Mouse (Mus musculus): ENCODE measurements at regions not wholly inside any gene's neighbourhood (a gene's known extent, or its start where the extent isn't known, plus 50 kb on each side); places are given as distances from the start of the nearest gene placed in this dataset.

DNA sequence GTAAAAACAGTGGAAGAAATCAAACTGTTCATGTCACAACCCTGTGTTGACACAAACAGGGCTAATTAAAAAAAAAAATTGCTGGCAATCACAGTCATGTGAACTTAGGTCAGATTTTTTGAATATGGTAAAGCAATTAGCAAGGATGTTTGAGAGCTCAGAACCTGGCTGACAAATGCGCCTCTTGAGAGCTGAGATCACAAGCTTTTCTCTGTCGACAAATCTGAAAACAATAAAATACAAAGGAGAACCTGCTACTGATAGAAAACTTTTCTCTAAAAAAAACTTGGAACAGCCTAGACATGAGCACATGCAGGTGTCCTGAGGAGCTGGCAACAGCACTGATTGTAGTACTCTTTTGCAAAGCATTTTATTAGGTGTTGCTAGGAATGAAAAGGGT, 583.6 kb downstream of the Ptprc start:
- H3K4me3 ChIP-seq (replicated peaks): no peak overlapping the region
- H3K9me3 ChIP-seq: no peaks in the 10 kb centered on the region
- TF ChIP-seq GATA1 (IDR thresholded peaks at IDR 0.05; ENCODE audit: borderline replicate concordance, low read length): no peak
- TF ChIP-seq FLI1 (IDR thresholded peaks at IDR 0.05; ENCODE audit: low read length): no peak
- H3K4me1 ChIP-seq: no peaks in the 10 kb centered on the region
- H3K27me3 ChIP-seq (replicated peaks): no peaks in the 10 kb centered on the region
- no peaks in the 10 kb centered on the region for H3K36me3 ChIP-seq (replicated peaks; ENCODE audit: low read length)

DNA sequence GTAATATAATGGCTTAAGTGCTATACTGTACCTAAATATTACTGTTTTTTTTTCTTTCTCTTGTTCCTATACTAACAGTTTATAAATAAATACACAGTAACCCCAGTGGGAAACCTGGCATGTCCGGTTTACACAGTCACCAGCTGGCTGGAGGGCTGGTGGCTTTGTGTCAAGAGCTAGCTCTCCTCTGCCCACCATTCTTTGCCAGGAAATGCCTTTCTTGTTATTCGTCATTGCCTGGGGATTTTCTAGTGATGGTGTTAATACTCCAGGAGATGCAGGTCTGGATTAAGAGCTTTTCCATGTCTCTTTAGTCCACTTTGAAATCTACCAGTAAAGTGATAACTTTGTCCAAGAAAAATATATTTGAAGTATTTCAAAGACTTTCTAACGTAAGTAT, 584.2 kb downstream of the Ptprc start:
- Histone ChIP-seq H3K4me1 (no peaks in the 10 kb centered on the region), H3K4me3 (replicated peaks) (no peak overlapping the region), H3K36me3 (replicated peaks; ENCODE audit: low read length) (no peaks in the 10 kb centered on the region), H3K27me3 (replicated peaks) (no peaks in the 10 kb centered on the region), H3K9me3 (no peaks in the 10 kb centered on the region)
- TF ChIP-seq FLI1 (IDR thresholded peaks at IDR 0.05; ENCODE audit: low read length) (no peak), GATA1 (IDR thresholded peaks at IDR 0.05; ENCODE audit: borderline replicate concordance, low read length) (no peak)

DNA sequence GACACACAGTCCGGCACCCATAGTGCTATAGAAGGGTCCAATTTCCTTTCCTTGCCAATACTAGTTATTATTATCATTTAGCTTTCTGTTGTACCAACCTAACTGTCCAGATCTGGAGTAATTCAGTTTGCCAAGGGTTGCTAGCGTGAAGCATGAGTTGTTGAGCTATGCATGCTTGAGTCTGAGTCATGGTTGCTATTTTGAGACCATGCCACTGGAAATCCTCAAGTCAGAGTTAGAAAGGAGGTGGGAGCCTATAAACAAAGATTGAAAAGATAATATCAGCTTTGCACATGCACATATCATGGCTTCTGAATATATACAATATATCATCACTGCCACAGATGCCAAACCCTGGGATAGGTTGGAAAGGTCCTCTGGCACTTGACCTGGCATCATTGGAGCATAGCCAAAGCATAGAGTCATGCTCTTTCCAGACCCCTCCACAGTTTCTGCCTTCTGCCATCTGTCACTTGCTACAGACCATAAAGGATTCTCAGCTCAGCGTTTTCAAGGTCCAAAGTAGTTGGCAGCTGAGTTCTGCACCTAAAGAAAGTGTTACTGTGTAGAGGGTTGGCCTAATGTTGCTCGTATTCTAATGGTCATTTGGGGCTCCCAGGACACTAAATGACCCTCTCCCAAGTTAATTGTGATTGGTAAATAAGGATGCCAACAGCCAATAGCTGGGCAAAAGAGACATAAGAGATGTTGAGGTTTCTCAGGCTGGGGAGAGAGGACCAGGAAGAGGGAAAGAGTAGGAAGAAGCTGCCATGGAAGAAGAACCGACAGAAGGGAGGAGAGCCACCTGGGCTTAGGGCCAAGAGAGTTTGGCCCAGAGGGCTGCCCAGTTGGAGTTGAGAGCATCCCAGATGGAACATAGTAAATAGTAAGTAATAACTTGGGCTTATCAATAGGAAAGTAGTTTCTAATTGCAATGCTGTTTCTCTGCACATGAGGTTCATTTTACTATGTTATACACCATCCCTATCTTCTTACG, 586.9 kb downstream of the Ptprc start:
- Histone ChIP-seq H3K4me1 (no peaks in the 10 kb centered on the region), H3K27me3 (replicated peaks) (no peaks in the 10 kb centered on the region)
- TF ChIP-seq FLI1 (IDR thresholded peaks at IDR 0.05; ENCODE audit: low read length) (no peak), GATA1 (IDR thresholded peaks at IDR 0.05; ENCODE audit: borderline replicate concordance, low read length) (no peak)

DNA sequence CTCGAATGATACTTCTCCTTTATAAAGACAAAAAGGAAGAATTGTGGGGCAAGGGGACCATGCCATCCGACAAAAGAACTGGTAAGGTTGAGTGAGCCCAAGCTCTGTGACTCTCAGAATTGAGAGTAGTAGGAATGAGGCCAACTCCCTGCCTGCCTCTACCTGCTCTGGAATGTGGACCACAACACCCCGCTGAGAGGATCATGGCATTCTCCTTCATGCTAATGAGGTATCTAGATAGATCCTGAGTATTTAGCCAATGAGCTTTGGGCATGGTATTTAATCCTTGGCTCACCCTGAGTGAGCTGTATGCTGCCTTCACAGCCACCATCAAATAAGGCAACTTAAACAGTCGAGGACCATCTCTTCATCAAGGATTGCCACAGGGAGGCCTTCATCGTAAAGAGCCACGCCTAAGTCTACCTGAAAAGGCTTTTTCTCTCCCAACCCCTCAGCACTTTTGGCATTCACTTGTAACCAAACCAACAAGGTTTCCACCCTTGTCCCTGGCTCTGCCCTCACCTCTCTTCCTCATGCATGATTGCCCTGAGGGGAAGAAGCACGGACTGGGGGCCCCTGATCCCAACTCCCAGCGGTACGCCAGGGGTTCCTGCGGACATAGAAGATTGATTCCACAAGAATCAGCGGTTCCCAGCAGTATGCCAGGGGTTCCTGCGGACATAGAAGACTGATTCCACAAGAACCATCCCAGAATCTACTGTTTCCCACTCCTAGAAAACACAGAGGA, 587.9 kb downstream of the Ptprc start:
- Histone ChIP-seq H3K36me3 (replicated peaks; ENCODE audit: low read length) (no peaks in the 10 kb centered on the region), H3K9me3 (no peaks in the 10 kb centered on the region), H3K4me1 (no peaks in the 10 kb centered on the region), H3K27me3 (replicated peaks) (no peaks in the 10 kb centered on the region), H3K4me3 (replicated peaks) (no peak overlapping the region)
- TF ChIP-seq FLI1 (IDR thresholded peaks at IDR 0.05; ENCODE audit: low read length) (no peak), GATA1 (IDR thresholded peaks at IDR 0.05; ENCODE audit: borderline replicate concordance, low read length) (no peak)

More for the DNA sequence above, 586.9 kb downstream of the Ptprc start:
- Histone ChIP-seq H3K9me3 (no peaks in the 10 kb centered on the region), H3K4me3 (replicated peaks) (no peak overlapping the region), H3K36me3 (replicated peaks; ENCODE audit: low read length) (no peaks in the 10 kb centered on the region)

DNA sequence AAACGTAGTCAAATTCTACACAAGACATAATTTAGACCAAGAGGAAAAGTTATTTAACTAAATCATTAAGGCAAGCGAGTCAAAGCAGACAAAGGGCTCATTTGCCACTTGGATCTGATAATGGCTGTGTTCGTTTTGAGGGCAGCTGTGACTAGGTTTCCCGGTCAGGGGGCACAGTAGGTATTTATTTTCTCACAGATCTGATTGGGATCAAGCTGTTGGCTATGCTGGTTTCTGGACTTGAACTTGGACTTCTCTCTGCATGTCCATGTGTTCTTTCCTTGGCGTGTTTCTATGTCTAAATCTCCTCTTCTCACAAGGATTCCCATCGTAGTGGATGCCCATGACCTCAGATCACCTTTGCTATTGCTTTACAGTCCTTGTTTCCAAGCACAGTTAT, 590.8 kb downstream of the Ptprc start:
- Histone ChIP-seq H3K36me3 (replicated peaks; ENCODE audit: low read length) (no peaks in the 10 kb centered on the region), H3K27me3 (replicated peaks) (no peaks in the 10 kb centered on the region), H3K9me3 (no peaks in the 10 kb centered on the region), H3K4me3 (replicated peaks) (no peak overlapping the region), H3K4me1 (no peaks in the 10 kb centered on the region)
- TF ChIP-seq GATA1 (IDR thresholded peaks at IDR 0.05; ENCODE audit: borderline replicate concordance, low read length) (no peak), FLI1 (IDR thresholded peaks at IDR 0.05; ENCODE audit: low read length) (no peak)

DNA sequence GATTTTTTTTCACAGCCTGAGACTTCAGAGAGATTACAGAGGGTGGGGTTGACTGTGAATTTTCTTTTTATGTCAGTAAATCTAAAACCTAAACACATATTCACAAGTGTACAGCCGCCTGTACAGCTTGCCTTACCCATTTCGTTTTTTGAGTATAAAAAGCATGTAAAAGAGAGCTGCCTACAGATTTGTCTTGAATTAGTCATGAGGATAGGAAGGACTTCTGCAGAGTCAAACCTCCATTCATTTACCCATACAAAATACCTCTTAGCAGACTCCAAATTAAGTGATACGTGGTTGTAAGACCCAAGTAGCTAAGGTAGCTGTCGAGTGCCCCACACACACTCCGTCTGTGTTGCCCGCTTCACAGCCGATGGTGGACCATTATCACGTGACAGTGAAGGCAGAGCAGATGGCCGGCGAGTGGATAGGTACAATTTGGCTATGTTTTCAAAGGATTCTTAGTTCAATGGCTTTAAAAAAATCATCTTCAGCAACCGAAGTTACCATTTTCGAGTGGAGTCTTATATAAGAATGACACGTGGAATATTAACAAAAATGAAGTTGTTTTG, 591.3 kb downstream of the Ptprc start:
- Histone ChIP-seq H3K36me3 (replicated peaks; ENCODE audit: low read length) (no peaks in the 10 kb centered on the region), H3K27me3 (replicated peaks) (no peaks in the 10 kb centered on the region), H3K4me1 (no peaks in the 10 kb centered on the region), H3K9me3 (no peaks in the 10 kb centered on the region), H3K4me3 (replicated peaks) (no peak overlapping the region)
- TF ChIP-seq FLI1 (IDR thresholded peaks at IDR 0.05; ENCODE audit: low read length): no peak
- TF ChIP-seq GATA1 (IDR thresholded peaks at IDR 0.05; ENCODE audit: borderline replicate concordance, low read length): no peak

DNA sequence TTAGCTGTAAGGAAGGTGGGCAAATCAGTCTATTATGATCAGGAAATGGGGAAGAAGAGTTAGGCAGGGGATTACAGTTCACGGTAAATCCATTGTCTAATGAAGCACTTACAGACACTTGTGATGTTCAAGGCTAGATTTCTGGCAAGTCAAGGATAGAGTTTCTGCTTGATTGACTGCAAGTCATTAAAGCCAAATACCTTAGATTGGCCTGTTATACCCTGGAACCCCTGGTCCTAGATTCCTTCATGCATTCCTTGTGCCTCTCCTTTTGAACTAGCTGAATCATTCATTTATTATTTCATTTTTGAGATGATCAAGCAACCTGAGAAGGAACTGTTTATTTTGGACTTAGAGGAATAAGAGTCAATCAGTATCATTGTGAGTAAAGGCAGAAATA, 597.9 kb downstream of the Ptprc start:
- H3K36me3 ChIP-seq (replicated peaks; ENCODE audit: low read length): no peaks in the 10 kb centered on the region
- no peaks in the 10 kb centered on the region for H3K27me3 ChIP-seq (replicated peaks)
- TF ChIP-seq GATA1 (IDR thresholded peaks at IDR 0.05; ENCODE audit: borderline replicate concordance, low read length) (no peak), FLI1 (IDR thresholded peaks at IDR 0.05; ENCODE audit: low read length) (no peak)
- no peaks in the 10 kb centered on the region for H3K9me3 ChIP-seq
- H3K4me3 ChIP-seq (replicated peaks): no peak overlapping the region
- no peaks in the 10 kb centered on the region for H3K4me1 ChIP-seq

DNA sequence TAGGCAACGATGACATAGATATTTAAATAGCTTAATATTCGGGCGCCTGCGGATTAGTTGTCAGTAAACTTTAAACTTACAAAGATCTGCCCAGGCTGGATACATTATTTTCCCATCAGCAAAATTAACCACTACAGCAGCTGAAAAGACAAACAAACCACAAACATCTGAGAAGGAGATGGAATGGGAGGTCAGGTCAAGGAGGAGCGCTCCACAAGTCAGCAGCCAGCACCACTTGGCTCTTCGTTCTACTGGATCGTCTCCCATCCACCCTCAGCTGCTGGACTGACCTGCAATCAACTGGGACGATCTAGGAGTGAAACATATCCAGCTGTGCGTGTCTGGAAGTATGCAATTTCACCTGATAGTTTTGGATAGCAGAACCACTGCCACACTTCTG, 599.3 kb downstream of the Ptprc start:
- Histone ChIP-seq H3K9me3 (no peaks in the 10 kb centered on the region), H3K4me1 (no peaks in the 10 kb centered on the region), H3K36me3 (replicated peaks; ENCODE audit: low read length) (no peaks in the 10 kb centered on the region), H3K27me3 (replicated peaks) (no peaks in the 10 kb centered on the region), H3K4me3 (replicated peaks) (no peak overlapping the region)
- TF ChIP-seq FLI1 (IDR thresholded peaks at IDR 0.05; ENCODE audit: low read length): no peak
- no peak for TF ChIP-seq GATA1 (IDR thresholded peaks at IDR 0.05; ENCODE audit: borderline replicate concordance, low read length)

DNA sequence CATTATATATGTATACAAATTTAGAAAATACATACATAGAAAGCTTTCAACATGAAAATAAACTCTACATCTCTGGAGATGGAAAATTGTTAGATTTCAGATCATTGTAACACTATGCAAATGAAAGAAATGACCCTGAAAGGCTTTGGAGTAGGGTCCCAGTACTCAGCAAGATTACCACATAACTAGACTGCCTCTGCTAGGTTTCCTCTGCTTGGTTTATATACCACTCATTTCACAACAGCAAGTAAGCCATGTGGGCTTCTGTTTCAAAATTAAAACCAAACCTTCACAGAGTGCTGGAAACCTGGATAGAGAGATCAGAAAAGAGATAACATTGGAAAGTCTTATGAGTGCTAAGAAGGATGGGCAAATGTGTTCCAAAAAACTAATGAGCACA, 600.1 kb downstream of the Ptprc start:
- Histone ChIP-seq H3K36me3 (replicated peaks; ENCODE audit: low read length) (no peaks in the 10 kb centered on the region), H3K9me3 (no peaks in the 10 kb centered on the region), H3K4me3 (replicated peaks) (no peak overlapping the region), H3K27me3 (replicated peaks) (no peaks in the 10 kb centered on the region), H3K4me1 (no peaks in the 10 kb centered on the region)
- TF ChIP-seq FLI1 (IDR thresholded peaks at IDR 0.05; ENCODE audit: low read length) (no peak), GATA1 (IDR thresholded peaks at IDR 0.05; ENCODE audit: borderline replicate concordance, low read length) (no peak)
